Mouse (Mus musculus): ENCODE measurements at regions not wholly inside any gene's neighbourhood (a gene's known extent, or its start where the extent isn't known, plus 50 kb on each side); places are given as distances from the start of the nearest gene placed in this dataset.

GRCm38 (mm10) chr10:98231705-98232235 is 505.2 kb upstream of the C030005K15Rik start:
- no peaks in the 10 kb centered on the region for H3K27me3 ChIP-seq (ENCODE audit: control insufficient read depth, insufficient read depth, low read length)
- no peak overlapping the region for H3K9ac ChIP-seq (ENCODE audit: low read length)
- WGBS: 65% methylated on average over 4 of the region's 4 CpGs

GRCm38 (mm10) chr10:98248311-98248710 is 521.8 kb upstream of the C030005K15Rik start:
- Histone ChIP-seq H3K27ac (replicated peaks in 1 of 2; ENCODE audit: control insufficient read depth in 1 of 2, insufficient read depth in 1 of 2, low read depth in 2 of 2, low read length in 2 of 2) (no peak overlapping the region), H3K9ac (ENCODE audit: low read length) (no peak overlapping the region), H3K4me1 (ENCODE audit: control insufficient read depth in 2 of 2, insufficient read depth in 2 of 2, low read length in 2 of 2) (no peaks in the 10 kb centered on the region), H3K9me3 (ENCODE audit: control insufficient read depth, low read length) (no peaks in the 10 kb centered on the region), H3K4me2 (ENCODE audit: low read length) (no peak overlapping the region), H3K36me3 (ENCODE audit: control insufficient read depth, insufficient read depth, low read length) (no peaks in the 10 kb centered on the region), H3K4me3 (ENCODE audit: control insufficient read depth in 1 of 2, insufficient read depth in 1 of 2, low read depth in 1 of 2, low read length in 2 of 2) (no peak overlapping the region), H3K27me3 (ENCODE audit: control insufficient read depth, insufficient read depth, low read length) (no peaks in the 10 kb centered on the region)
- 74% methylated on average over 1 of the region's 1 CpGs for whole genome bisulfite sequencing
- no peak for ATAC-seq (ENCODE audit: insufficient number of reproducible peaks, insufficient read depth, low FRiP score, low read depth)

More at GRCm38 (mm10) chr10:98231705-98232235, 505.2 kb upstream of the C030005K15Rik start:
- H3K4me1 ChIP-seq (ENCODE audit: control insufficient read depth in 2 of 2, insufficient read depth in 2 of 2, low read length in 2 of 2): no peaks in the 10 kb centered on the region
- no peaks in the 10 kb centered on the region for H3K9me3 ChIP-seq (ENCODE audit: control insufficient read depth, low read length)
- H3K27ac ChIP-seq (replicated peaks in 1 of 2; ENCODE audit: control insufficient read depth in 1 of 2, insufficient read depth in 1 of 2, low read depth in 2 of 2, low read length in 2 of 2): no peak overlapping the region
- H3K4me2 ChIP-seq (ENCODE audit: low read length): no peak overlapping the region
- no peak overlapping the region for H3K4me3 ChIP-seq (ENCODE audit: control insufficient read depth in 1 of 2, insufficient read depth in 1 of 2, low read depth in 1 of 2, low read length in 2 of 2)
- no peak for ATAC-seq (ENCODE audit: insufficient number of reproducible peaks, insufficient read depth, low FRiP score, low read depth)
- no peaks in the 10 kb centered on the region for H3K36me3 ChIP-seq (ENCODE audit: control insufficient read depth, insufficient read depth, low read length)

GRCm38 (mm10) chr10:98257980-98258707 is 531.6 kb upstream of the C030005K15Rik start:
- H3K27ac ChIP-seq (replicated peaks in 1 of 2; ENCODE audit: control insufficient read depth in 1 of 2, insufficient read depth in 1 of 2, low read depth in 2 of 2, low read length in 2 of 2): no peak overlapping the region
- no peak for ATAC-seq (ENCODE audit: insufficient number of reproducible peaks, insufficient read depth, low FRiP score, low read depth)
- WGBS: 79% methylated on average over 4 of the region's 4 CpGs

GRCm38 (mm10) chr10:98259283-98259682 is 532.7 kb upstream of the C030005K15Rik start:
- no peak overlapping the region for H3K4me2 ChIP-seq (ENCODE audit: low read length)
- 93% methylated on average over 4 of the region's 4 CpGs for WGBS

More at GRCm38 (mm10) chr10:98257980-98258707, 531.6 kb upstream of the C030005K15Rik start:
- H3K4me2 ChIP-seq (ENCODE audit: low read length): no peak overlapping the region
- no peaks in the 10 kb centered on the region for H3K36me3 ChIP-seq (ENCODE audit: control insufficient read depth, insufficient read depth, low read length)
- H3K9me3 ChIP-seq (ENCODE audit: control insufficient read depth, low read length): 0 out of 2 replicates have a peak, but pooled peaks cover 5% of the 10 kb centered on the region
- H3K9ac ChIP-seq (ENCODE audit: low read length): no peak overlapping the region
- H3K4me1 ChIP-seq (ENCODE audit: control insufficient read depth in 2 of 2, insufficient read depth in 2 of 2, low read length in 2 of 2): no peaks in the 10 kb centered on the region
- no peaks in the 10 kb centered on the region for H3K27me3 ChIP-seq (ENCODE audit: control insufficient read depth, insufficient read depth, low read length)
- H3K4me3 ChIP-seq (ENCODE audit: control insufficient read depth in 1 of 2, insufficient read depth in 1 of 2, low read depth in 1 of 2, low read length in 2 of 2): no peak overlapping the region

GRCm38 (mm10) chr10:98268511-98268910 is 542.0 kb upstream of the C030005K15Rik start:
- no peak for ATAC-seq (ENCODE audit: insufficient number of reproducible peaks, insufficient read depth, low FRiP score, low read depth)
- WGBS: 62% methylated on average over 3 of the region's 3 CpGs
- Histone ChIP-seq H3K4me1 (ENCODE audit: control insufficient read depth in 2 of 2, insufficient read depth in 2 of 2, low read length in 2 of 2) (no peaks in the 10 kb centered on the region), H3K9ac (ENCODE audit: low read length) (no peak overlapping the region), H3K4me3 (ENCODE audit: control insufficient read depth in 1 of 2, insufficient read depth in 1 of 2, low read depth in 1 of 2, low read length in 2 of 2) (no peak overlapping the region), H3K27ac (replicated peaks in 1 of 2; ENCODE audit: control insufficient read depth in 1 of 2, insufficient read depth in 1 of 2, low read depth in 2 of 2, low read length in 2 of 2) (no peak overlapping the region), H3K4me2 (ENCODE audit: low read length) (no peak overlapping the region), H3K36me3 (ENCODE audit: control insufficient read depth, insufficient read depth, low read length) (no peaks in the 10 kb centered on the region), H3K9me3 (ENCODE audit: control insufficient read depth, low read length) (no peaks in the 10 kb centered on the region), H3K27me3 (ENCODE audit: control insufficient read depth, insufficient read depth, low read length) (no peaks in the 10 kb centered on the region)

More at GRCm38 (mm10) chr10:98259283-98259682, 532.7 kb upstream of the C030005K15Rik start:
- Histone ChIP-seq H3K4me1 (ENCODE audit: control insufficient read depth in 2 of 2, insufficient read depth in 2 of 2, low read length in 2 of 2) (no peaks in the 10 kb centered on the region), H3K9me3 (ENCODE audit: control insufficient read depth, low read length) (0 out of 2 replicates have a peak, but pooled peaks cover 5% of the 10 kb centered on the region), H3K36me3 (ENCODE audit: control insufficient read depth, insufficient read depth, low read length) (no peaks in the 10 kb centered on the region), H3K27ac (replicated peaks in 1 of 2; ENCODE audit: control insufficient read depth in 1 of 2, insufficient read depth in 1 of 2, low read depth in 2 of 2, low read length in 2 of 2) (no peak overlapping the region), H3K9ac (ENCODE audit: low read length) (no peak overlapping the region), H3K4me3 (ENCODE audit: control insufficient read depth in 1 of 2, insufficient read depth in 1 of 2, low read depth in 1 of 2, low read length in 2 of 2) (no peak overlapping the region), H3K27me3 (ENCODE audit: control insufficient read depth, insufficient read depth, low read length) (no peaks in the 10 kb centered on the region)
- ATAC-seq (ENCODE audit: insufficient number of reproducible peaks, insufficient read depth, low FRiP score, low read depth): no peak

- H3K27ac ChIP-seq (replicated peaks in 1 of 2; ENCODE audit: control insufficient read depth in 1 of 2, insufficient read depth in 1 of 2, low read depth in 2 of 2, low read length in 2 of 2): peak overlapping the region in 1 of 2 experiments; percentile 35; a peak in 2 of 4 replicates
- H3K27me3 ChIP-seq (ENCODE audit: control insufficient read depth, insufficient read depth, low read length): no peaks in the 10 kb centered on the region
- no peak overlapping the region for H3K9ac ChIP-seq (ENCODE audit: low read length)
- WGBS: 8% methylated on average over 4 of the region's 4 CpGs
- H3K9me3 ChIP-seq (ENCODE audit: control insufficient read depth, low read length): no peaks in the 10 kb centered on the region
- H3K4me2 ChIP-seq (ENCODE audit: low read length): peak overlapping the region; percentile 30; the same call in 1 of the 2 replicates
- no peak for ATAC-seq (ENCODE audit: insufficient number of reproducible peaks, insufficient read depth, low FRiP score, low read depth)
- H3K36me3 ChIP-seq (ENCODE audit: control insufficient read depth, insufficient read depth, low read length): no peaks in the 10 kb centered on the region
- H3K4me1 ChIP-seq (ENCODE audit: control insufficient read depth in 2 of 2, insufficient read depth in 2 of 2, low read length in 2 of 2): peaks cover 2 to 12% of the 10 kb centered on the region in 2 experiments; a peak in 2 of 4 replicates
- no peak overlapping the region for H3K4me3 ChIP-seq (ENCODE audit: control insufficient read depth in 1 of 2, insufficient read depth in 1 of 2, low read depth in 1 of 2, low read length in 2 of 2)
Observed at GRCm38 (mm10) chr10:98291617-98292016, 565.1 kb upstream of the C030005K15Rik start.

- H3K9ac ChIP-seq (ENCODE audit: low read length): no peak overlapping the region
- no peak overlapping the region for H3K4me3 ChIP-seq (ENCODE audit: control insufficient read depth in 1 of 2, insufficient read depth in 1 of 2, low read depth in 1 of 2, low read length in 2 of 2)
- no peaks in the 10 kb centered on the region for H3K36me3 ChIP-seq (ENCODE audit: control insufficient read depth, insufficient read depth, low read length)
- no peak; the same call in 1 of the 2 replicates for ATAC-seq (ENCODE audit: insufficient number of reproducible peaks, insufficient read depth, low FRiP score, low read depth)
- H3K27ac ChIP-seq (replicated peaks in 1 of 2; ENCODE audit: control insufficient read depth in 1 of 2, insufficient read depth in 1 of 2, low read depth in 2 of 2, low read length in 2 of 2): peak overlapping the region; percentile 22 to 35; a peak in 1 of 4 replicates
- H3K4me1 ChIP-seq (ENCODE audit: control insufficient read depth in 2 of 2, insufficient read depth in 2 of 2, low read length in 2 of 2): peaks cover 2 to 12% of the 10 kb centered on the region in 2 experiments; a peak in 2 of 4 replicates
- H3K27me3 ChIP-seq (ENCODE audit: control insufficient read depth, insufficient read depth, low read length): no peaks in the 10 kb centered on the region
- WGBS: 5% methylated on average over 2 of the region's 2 CpGs
- peak overlapping the region; percentile 30; the same call in 1 of the 2 replicates for H3K4me2 ChIP-seq (ENCODE audit: low read length)
- H3K9me3 ChIP-seq (ENCODE audit: control insufficient read depth, low read length): no peaks in the 10 kb centered on the region
Observed at GRCm38 (mm10) chr10:98292140-98292539, 565.6 kb upstream of the C030005K15Rik start.
